Mouse (Mus musculus): ENCODE data around the gene Cmss1. TPM values are rescaled to one million over a fixed set of nuclear protein-coding genes. Genes with fewer than 3 reads are reported as not detected.
A peak's percentile ranks its signal among the peaks of the same experiment; 100 is the strongest.

The Cmss1 gene
- polyA plus RNA-seq, 1 experiment, result 3.0 TPM

DNA sequence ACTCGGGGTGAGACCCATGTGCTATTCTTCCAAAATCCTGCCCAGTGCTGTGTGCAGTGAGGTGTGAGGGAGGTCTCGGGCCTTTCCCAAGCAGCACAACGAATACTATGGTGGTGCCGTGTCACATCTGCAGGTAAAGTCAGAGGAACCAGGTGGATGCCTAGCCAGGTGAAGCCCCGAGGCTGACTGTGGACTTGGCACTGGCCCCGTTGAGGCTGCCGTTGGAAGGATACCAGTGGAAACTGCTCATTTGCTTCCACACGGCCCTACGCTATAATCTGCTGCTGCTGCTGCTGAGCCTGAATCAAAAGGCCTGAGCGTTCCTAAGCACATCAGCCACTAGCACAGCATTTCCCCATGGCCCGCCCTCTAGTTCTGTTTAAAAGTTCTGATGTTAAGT, 167.5 kb downstream of the Cmss1 start:
- Histone ChIP-seq H3K4me3 (ENCODE audit: extremely low read depth, insufficient read depth, insufficient read length) (no peak overlapping the region), H3K4me1 (ENCODE audit: control insufficient read depth, insufficient read depth, insufficient read length) (peaks cover 7% of the 10 kb centered on the region; the same call in 1 of the 2 replicates), H3K27me3 (ENCODE audit: control insufficient read depth, insufficient read depth, low read length) (no peaks in the 10 kb centered on the region), H3K27ac (ENCODE audit: insufficient read depth, low read length) (no peak overlapping the region), H3K36me3 (ENCODE audit: control insufficient read depth, insufficient read depth, low read length) (no peaks in the 10 kb centered on the region)
- 87% methylated on average over 11 of the region's 11 CpGs for WGBS
- TF ChIP-seq CTCF (IDR thresholded peaks at IDR 0.05; ENCODE audit: extremely low read depth, insufficient read depth, insufficient read length, insufficient replicate concordance), result no peak
- TF ChIP-seq POLR2A (IDR thresholded peaks at IDR 0.05; ENCODE audit: low read depth, low read length), result no peak
- no peak for DNase-seq (ENCODE audit: low read depth in 1 of 2, low spot score in 2 of 2)

DNA sequence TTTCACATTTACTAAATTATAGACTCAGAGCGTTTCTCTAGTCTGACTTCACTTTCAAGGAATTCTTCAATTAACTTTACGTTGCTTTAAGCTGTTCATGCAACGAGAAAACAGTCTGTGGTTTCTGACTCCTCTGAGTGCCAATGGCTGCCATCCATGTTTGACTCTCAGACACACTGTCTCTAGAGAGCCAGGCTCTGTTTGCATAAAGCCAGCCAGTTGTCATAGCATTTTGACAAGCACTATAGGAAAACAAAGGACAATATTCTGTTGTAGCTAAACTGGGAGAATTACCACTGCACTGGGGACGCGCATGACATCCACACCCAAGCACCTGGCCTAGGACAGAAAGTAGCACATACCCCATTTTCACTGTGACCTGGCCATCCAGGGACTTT, 168.4 kb downstream of the Cmss1 start:
- Histone ChIP-seq H3K27ac (ENCODE audit: insufficient read depth, low read length) (no peak overlapping the region), H3K27me3 (ENCODE audit: control insufficient read depth, insufficient read depth, low read length) (no peaks in the 10 kb centered on the region), H3K4me3 (ENCODE audit: extremely low read depth, insufficient read depth, insufficient read length) (no peak overlapping the region), H3K36me3 (ENCODE audit: control insufficient read depth, insufficient read depth, low read length) (no peaks in the 10 kb centered on the region), H3K4me1 (ENCODE audit: control insufficient read depth, insufficient read depth, insufficient read length) (peaks cover 7% of the 10 kb centered on the region; the same call in 1 of the 2 replicates)
- DNase-seq (ENCODE audit: low read depth in 1 of 2, low spot score in 2 of 2), result no peak
- 85% methylated on average over 5 of the region's 5 CpGs for WGBS
- no peak for TF ChIP-seq POLR2A (IDR thresholded peaks at IDR 0.05; ENCODE audit: low read depth, low read length)
- TF ChIP-seq CTCF (IDR thresholded peaks at IDR 0.05; ENCODE audit: extremely low read depth, insufficient read depth, insufficient read length, insufficient replicate concordance), result no peak

DNA sequence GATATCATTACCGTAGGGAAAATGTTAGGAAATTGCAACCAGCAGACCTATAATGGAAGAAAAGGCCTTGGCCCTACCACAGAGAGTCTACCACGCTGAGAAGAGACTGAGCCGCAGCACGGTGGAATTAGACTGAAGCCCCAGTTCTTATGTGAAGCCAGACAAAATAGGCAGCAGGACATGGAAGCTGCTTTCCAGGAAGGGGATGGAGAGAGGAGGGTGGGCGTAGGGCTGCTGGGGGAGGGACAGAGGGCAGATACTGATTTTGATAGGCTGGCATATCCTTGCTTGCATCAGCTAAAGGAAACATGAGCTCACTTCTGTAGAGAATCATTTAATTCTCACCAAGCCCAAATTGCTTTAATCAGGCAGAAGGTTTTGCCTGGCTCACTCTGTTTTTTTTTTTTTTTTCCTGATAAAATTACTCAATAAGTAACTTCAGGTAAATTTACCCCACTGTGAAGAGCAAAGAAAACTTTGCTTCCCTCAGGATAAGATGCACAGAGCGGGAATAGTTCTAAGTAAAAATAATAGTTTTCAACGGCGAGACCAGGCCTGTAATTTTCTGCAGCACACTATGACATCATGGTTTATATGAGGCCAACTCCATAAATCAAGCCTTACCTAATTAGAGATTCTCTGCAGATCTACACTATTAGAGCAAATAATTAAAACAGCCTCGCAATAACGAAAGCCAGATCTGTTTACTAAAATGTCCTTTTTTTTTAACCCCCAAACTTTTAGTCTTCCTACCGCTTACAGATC, 169.0 kb downstream of the Cmss1 start:
- no peaks in the 10 kb centered on the region for H3K36me3 ChIP-seq (ENCODE audit: control insufficient read depth, insufficient read depth, low read length)
- H3K27me3 ChIP-seq (ENCODE audit: control insufficient read depth, insufficient read depth, low read length), result no peaks in the 10 kb centered on the region
- no peak for TF ChIP-seq CTCF (IDR thresholded peaks at IDR 0.05; ENCODE audit: extremely low read depth, insufficient read depth, insufficient read length, insufficient replicate concordance)
- no peak for TF ChIP-seq POLR2A (IDR thresholded peaks at IDR 0.05; ENCODE audit: low read depth, low read length)
- H3K4me1 ChIP-seq (ENCODE audit: control insufficient read depth, insufficient read depth, insufficient read length), result peaks cover 7% of the 10 kb centered on the region; the same call in 1 of the 2 replicates
- no peak overlapping the region for H3K4me3 ChIP-seq (ENCODE audit: extremely low read depth, insufficient read depth, insufficient read length)
- no peak overlapping the region for H3K27ac ChIP-seq (ENCODE audit: insufficient read depth, low read length)
- 92% methylated on average over 11 of the region's 11 CpGs for WGBS
- no peak for DNase-seq (ENCODE audit: low read depth in 1 of 2, low spot score in 2 of 2)

DNA sequence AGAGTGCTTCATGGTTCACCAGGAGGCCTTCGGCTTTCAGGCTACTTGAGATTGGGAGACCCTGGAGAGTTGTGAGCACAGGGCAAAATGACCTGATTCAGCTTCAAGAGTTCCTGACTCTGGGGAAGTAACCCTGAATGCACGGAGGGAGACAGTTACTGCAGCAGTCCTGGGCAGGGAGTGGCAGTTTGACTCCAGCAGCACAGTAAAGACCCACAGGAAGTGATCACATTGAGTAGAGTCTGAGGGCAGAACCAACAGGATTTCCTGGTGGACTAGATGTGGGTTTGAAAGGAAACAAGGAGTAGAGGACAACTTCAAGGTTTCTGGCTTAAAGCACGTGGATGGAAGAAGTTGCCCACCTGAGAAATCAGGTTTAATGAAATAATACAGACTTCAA, 172.0 kb downstream of the Cmss1 start:
- no peaks in the 10 kb centered on the region for H3K36me3 ChIP-seq (ENCODE audit: control insufficient read depth, insufficient read depth, low read length)
- no peak overlapping the region for H3K4me3 ChIP-seq (ENCODE audit: extremely low read depth, insufficient read depth, insufficient read length)
- DNase-seq (ENCODE audit: low read depth in 1 of 2, low spot score in 2 of 2), result peak in 1 of 2 experiments; percentile 18
- TF ChIP-seq POLR2A (IDR thresholded peaks at IDR 0.05; ENCODE audit: low read depth, low read length), result no peak
- no peak for TF ChIP-seq CTCF (IDR thresholded peaks at IDR 0.05; ENCODE audit: extremely low read depth, insufficient read depth, insufficient read length, insufficient replicate concordance)
- peak overlapping the region; percentile 24; the same call in 1 of the 2 replicates for H3K27ac ChIP-seq (ENCODE audit: insufficient read depth, low read length)
- H3K4me1 ChIP-seq (ENCODE audit: control insufficient read depth, insufficient read depth, insufficient read length), result peaks cover 7% of the 10 kb centered on the region; the same call in 1 of the 2 replicates
- no peaks in the 10 kb centered on the region for H3K27me3 ChIP-seq (ENCODE audit: control insufficient read depth, insufficient read depth, low read length)
- WGBS, result 17% methylated on average over 3 of the region's 3 CpGs

DNA sequence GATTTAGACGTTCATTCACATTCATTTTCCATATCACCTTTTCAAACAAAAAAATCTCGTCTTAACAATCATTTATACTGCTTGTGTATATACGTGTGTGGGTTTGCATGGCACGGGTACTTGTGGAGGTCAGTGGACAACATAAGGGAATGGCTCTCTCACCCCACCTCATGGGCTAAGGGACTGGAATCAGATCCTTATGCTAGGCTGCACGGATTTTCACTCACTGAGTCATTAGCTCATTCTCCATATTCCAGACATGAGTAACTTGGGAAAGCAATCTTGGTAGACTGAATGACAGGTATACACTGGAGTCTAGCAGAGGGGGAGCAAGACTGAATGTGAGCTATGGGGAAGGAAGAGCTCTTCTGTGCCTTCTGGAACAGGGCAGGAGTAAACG, 173.0 kb downstream of the Cmss1 start:
- H3K27me3 ChIP-seq (ENCODE audit: control insufficient read depth, insufficient read depth, low read length), result no peaks in the 10 kb centered on the region
- TF ChIP-seq CTCF (IDR thresholded peaks at IDR 0.05; ENCODE audit: extremely low read depth, insufficient read depth, insufficient read length, insufficient replicate concordance), result no peak
- no peaks in the 10 kb centered on the region for H3K36me3 ChIP-seq (ENCODE audit: control insufficient read depth, insufficient read depth, low read length)
- H3K27ac ChIP-seq (ENCODE audit: insufficient read depth, low read length), result no peak overlapping the region
- no peak for DNase-seq (ENCODE audit: low read depth in 1 of 2, low spot score in 2 of 2)
- no peak overlapping the region for H3K4me3 ChIP-seq (ENCODE audit: extremely low read depth, insufficient read depth, insufficient read length)
- H3K4me1 ChIP-seq (ENCODE audit: control insufficient read depth, insufficient read depth, insufficient read length), result peaks cover 7% of the 10 kb centered on the region; the same call in 1 of the 2 replicates
- 90% methylated on average over 6 of the region's 6 CpGs for WGBS

DNA sequence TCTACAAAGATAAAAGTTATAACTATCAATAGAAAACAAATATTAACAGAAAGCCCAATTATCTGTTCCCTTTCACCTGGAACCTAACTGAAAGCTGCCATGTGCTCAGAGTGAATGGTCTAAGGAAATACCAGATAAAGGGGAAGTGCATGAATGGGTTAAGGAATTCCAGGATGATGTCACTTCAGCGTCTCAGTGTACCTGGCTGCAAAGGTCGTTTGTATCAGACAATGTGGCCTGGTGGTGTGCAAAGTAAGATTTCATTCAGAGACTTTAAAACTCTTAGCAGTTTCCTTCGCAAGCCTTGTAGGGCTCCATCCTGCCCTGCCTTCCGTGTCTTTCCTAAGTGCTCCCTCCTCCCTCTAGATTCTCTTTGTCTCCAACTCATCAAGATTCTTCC, 173.5 kb downstream of the Cmss1 start:
- Histone ChIP-seq H3K27ac (ENCODE audit: insufficient read depth, low read length) (no peak overlapping the region), H3K36me3 (ENCODE audit: control insufficient read depth, insufficient read depth, low read length) (no peaks in the 10 kb centered on the region), H3K4me3 (ENCODE audit: extremely low read depth, insufficient read depth, insufficient read length) (no peak overlapping the region), H3K27me3 (ENCODE audit: control insufficient read depth, insufficient read depth, low read length) (no peaks in the 10 kb centered on the region), H3K4me1 (ENCODE audit: control insufficient read depth, insufficient read depth, insufficient read length) (peaks cover 7% of the 10 kb centered on the region; the same call in 1 of the 2 replicates)
- 80% methylated on average over 4 of the region's 4 CpGs for WGBS
- TF ChIP-seq CTCF (IDR thresholded peaks at IDR 0.05; ENCODE audit: extremely low read depth, insufficient read depth, insufficient read length, insufficient replicate concordance) (no peak), POLR2A (IDR thresholded peaks at IDR 0.05; ENCODE audit: low read depth, low read length) (no peak)
- DNase-seq (ENCODE audit: low read depth in 1 of 2, low spot score in 2 of 2), result no peak

DNA sequence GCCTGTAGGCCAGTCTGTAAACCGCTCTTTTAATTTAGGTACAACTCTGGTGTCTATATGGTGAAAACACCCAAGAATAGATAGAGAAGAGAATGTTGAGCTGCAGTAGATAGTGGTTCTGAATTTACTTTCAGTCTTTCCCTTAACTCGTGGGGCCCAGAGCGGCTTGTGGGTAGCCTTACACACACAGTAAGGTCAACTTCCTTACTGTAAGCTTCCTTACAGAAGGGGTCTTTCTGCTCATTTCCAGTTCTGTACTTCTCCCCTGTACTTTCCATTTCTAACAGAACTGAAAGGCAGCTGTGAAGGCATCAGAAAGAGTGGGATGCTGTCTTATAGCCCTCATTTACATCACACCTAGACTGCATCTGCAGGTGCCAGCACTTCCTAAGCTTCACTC, 175.4 kb downstream of the Cmss1 start:
- TF ChIP-seq CTCF (IDR thresholded peaks at IDR 0.05; ENCODE audit: extremely low read depth, insufficient read depth, insufficient read length, insufficient replicate concordance), result no peak
- TF ChIP-seq POLR2A (IDR thresholded peaks at IDR 0.05; ENCODE audit: low read depth, low read length), result no peak
- no peak overlapping the region for H3K4me3 ChIP-seq (ENCODE audit: extremely low read depth, insufficient read depth, insufficient read length)
- H3K27ac ChIP-seq (ENCODE audit: insufficient read depth, low read length), result no peak overlapping the region
- no peaks in the 10 kb centered on the region for H3K36me3 ChIP-seq (ENCODE audit: control insufficient read depth, insufficient read depth, low read length)
- H3K4me1 ChIP-seq (ENCODE audit: control insufficient read depth, insufficient read depth, insufficient read length), result peaks cover 7% of the 10 kb centered on the region; the same call in 1 of the 2 replicates
- no peaks in the 10 kb centered on the region for H3K27me3 ChIP-seq (ENCODE audit: control insufficient read depth, insufficient read depth, low read length)
- 62% methylated on average over 3 of the region's 3 CpGs for WGBS
- DNase-seq (ENCODE audit: low read depth in 1 of 2, low spot score in 2 of 2), result no peak
